Mouse (Mus musculus): Measurements from ENCODE around the gene Plch2. TPM values are rescaled to one million over a fixed set of nuclear protein-coding genes. Genes with fewer than 3 reads are reported as not detected.

Gene Plch2
- total and polyA plus RNA-seq, 3 experiments: 0.85 to 1.1 TPM; not detected in 1

DNA sequence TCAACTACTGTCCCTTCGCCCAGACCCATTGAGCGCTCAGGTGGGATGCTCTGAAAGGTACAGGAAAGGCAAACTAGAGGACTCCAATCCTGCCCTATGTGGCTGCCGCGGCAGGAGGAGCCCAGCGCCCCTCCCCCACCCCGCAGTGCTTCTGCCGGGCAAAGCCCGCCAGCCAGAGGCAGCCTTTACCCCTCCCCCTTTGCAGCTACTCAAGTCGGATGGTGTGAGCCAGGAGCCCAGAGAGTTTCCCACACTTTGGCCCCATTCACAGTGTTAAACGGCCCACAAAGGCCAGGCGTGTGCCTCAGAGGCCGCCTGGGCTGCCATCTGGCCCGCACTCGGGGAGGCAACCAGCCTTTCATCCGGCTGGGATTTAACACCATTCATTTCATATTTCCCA is 98.4 kb downstream of the Plch2 start:
- Histone ChIP-seq H3K4me1 (ENCODE audit: control insufficient read depth in 1 of 2, insufficient read depth in 2 of 2, low read length in 2 of 2) (no peaks in the 10 kb centered on the region; a peak in 1 of 4 replicates), H3K4me3 (ENCODE audit: control insufficient read depth in 1 of 2, insufficient read depth in 1 of 2, low read depth in 2 of 2, low read length in 2 of 2) (no peak overlapping the region), H3K36me3 (ENCODE audit: control insufficient read depth in 1 of 2, insufficient read depth in 2 of 2, low read length in 2 of 2) (no peaks in the 10 kb centered on the region), H3K27me3 (ENCODE audit: control insufficient read depth in 1 of 2, insufficient read depth in 2 of 2, low read length in 2 of 2) (peaks cover 0 to 12% of the 10 kb centered on the region in 2 experiments; a peak in 2 of 4 replicates), H3K27ac (ENCODE audit: control insufficient read depth, low read depth, low read length) (no peak overlapping the region), H3K9me3 (replicated peaks; ENCODE audit: insufficient read depth, low read length) (no peaks in the 10 kb centered on the region), H3K9ac (ENCODE audit: control insufficient read depth, low read depth, low read length, poor library complexity, severe bottlenecking) (no peak overlapping the region), H3K79me2 (ENCODE audit: control insufficient read depth, insufficient read depth, low read length, poor library complexity) (no peaks in the 10 kb centered on the region)
- TF ChIP-seq USF2 (IDR thresholded peaks at IDR 0.05; ENCODE audit: borderline replicate concordance in 1 of 2, insufficient read depth in 1 of 2, low read depth in 1 of 2, low read length in 2 of 2): no peak
- no peak for TF ChIP-seq NRF1 (IDR thresholded peaks at IDR 0.05; ENCODE audit: insufficient read depth, low read depth, low read length, poor library complexity, severe bottlenecking)
- TF ChIP-seq ZKSCAN1 (IDR thresholded peaks at IDR 0.05; ENCODE audit: low read depth, low read length): no peak
- no peak for TF ChIP-seq USF1 (IDR thresholded peaks at IDR 0.05; ENCODE audit: low read depth, low read length)
- no peak for TF ChIP-seq ELF1 (IDR thresholded peaks at IDR 0.05; ENCODE audit: low read depth, low read length)
- no peak for TF ChIP-seq MAFK (IDR thresholded peaks at IDR 0.05; ENCODE audit: borderline replicate concordance, low read depth, low read length)
- no peak for TF ChIP-seq CHD2 (IDR thresholded peaks at IDR 0.05; ENCODE audit: low read length)
- TF ChIP-seq NELFE (IDR thresholded peaks at IDR 0.05; ENCODE audit: low read depth, low read length): no peak
- TF ChIP-seq MEF2A (IDR thresholded peaks at IDR 0.05; ENCODE audit: extremely low read depth, insufficient replicate concordance, low read depth, low read length, poor library complexity, severe bottlenecking): no peak
- no peak for TF ChIP-seq POLR2AphosphoS2 (IDR thresholded peaks at IDR 0.05; ENCODE audit: low read length)
- no peak for TF ChIP-seq POLR2AphosphoS5 (IDR thresholded peaks at IDR 0.05; ENCODE audit: borderline replicate concordance, low read depth, low read length)
- TF ChIP-seq POLR2A (IDR thresholded peaks at IDR 0.05; ENCODE audit: control insufficient read depth in 1 of 2, insufficient read depth in 1 of 2, low read depth in 1 of 2, low read length in 2 of 2, poor library complexity in 1 of 2): no peak
- no peak for TF ChIP-seq RAD21 (IDR thresholded peaks at IDR 0.05; ENCODE audit: low read depth, low read length)
- TF ChIP-seq MXI1 (IDR thresholded peaks at IDR 0.05; ENCODE audit: low read depth, low read length): no peak
- no peak for TF ChIP-seq EP300 (IDR thresholded peaks at IDR 0.05; ENCODE audit: low read depth in 1 of 2, low read length in 2 of 2)
- TF ChIP-seq E2F4 (IDR thresholded peaks at IDR 0.05; ENCODE audit: borderline replicate concordance, low read depth, low read length): no peak
- TF ChIP-seq JUND (IDR thresholded peaks at IDR 0.05; ENCODE audit: low read depth, low read length): no peak
- TF ChIP-seq UBTF (IDR thresholded peaks at IDR 0.05; ENCODE audit: borderline replicate concordance, insufficient read depth, low read depth, low read length): no peak
- DNase-seq (ENCODE audit: low read depth, low spot score): no peak

DNA sequence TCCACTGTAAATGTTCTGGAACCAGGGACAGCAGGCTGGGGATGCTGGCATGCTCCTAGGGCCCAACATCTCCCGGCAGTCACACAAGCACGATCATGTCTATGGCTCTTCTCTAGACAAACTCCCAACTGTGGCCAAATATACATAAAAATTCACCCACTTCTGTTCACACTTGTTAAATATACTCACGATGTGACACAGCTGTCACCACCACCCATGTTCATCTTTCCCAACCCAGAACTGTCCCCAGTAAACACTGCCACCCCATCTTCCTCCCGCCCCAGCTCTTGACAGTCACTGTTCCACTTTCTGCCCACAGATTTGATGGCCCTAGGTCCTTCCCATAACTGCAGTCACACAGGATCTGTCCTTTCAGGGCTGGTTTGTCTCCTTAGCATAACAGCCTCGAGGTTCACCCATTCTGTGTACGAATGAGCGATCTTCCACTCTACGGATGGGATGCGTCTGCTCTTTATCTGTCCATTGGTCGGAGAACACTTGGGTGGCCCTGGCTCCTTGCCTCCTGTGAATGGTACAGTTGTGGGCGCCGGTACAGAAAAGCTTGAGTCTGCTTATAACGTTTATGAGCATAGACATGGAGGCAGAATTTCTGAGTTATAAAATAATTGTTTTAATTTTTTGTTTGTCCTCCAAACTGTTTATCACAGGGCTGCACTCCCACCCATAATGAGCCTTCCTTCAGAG is 99.1 kb downstream of the Plch2 start:
- Histone ChIP-seq H3K4me3 (ENCODE audit: control insufficient read depth in 1 of 2, insufficient read depth in 1 of 2, low read depth in 2 of 2, low read length in 2 of 2) (no peak overlapping the region), H3K4me1 (ENCODE audit: control insufficient read depth in 1 of 2, insufficient read depth in 2 of 2, low read length in 2 of 2) (no peaks in the 10 kb centered on the region), H3K27me3 (ENCODE audit: control insufficient read depth in 1 of 2, insufficient read depth in 2 of 2, low read length in 2 of 2) (peaks cover 0 to 14% of the 10 kb centered on the region in 2 experiments; a peak in 2 of 4 replicates), H3K79me2 (ENCODE audit: control insufficient read depth, insufficient read depth, low read length, poor library complexity) (no peaks in the 10 kb centered on the region), H3K36me3 (ENCODE audit: control insufficient read depth in 1 of 2, insufficient read depth in 2 of 2, low read length in 2 of 2) (no peaks in the 10 kb centered on the region), H3K9me3 (replicated peaks; ENCODE audit: insufficient read depth, low read length) (no peaks in the 10 kb centered on the region), H3K9ac (ENCODE audit: control insufficient read depth, low read depth, low read length, poor library complexity, severe bottlenecking) (no peak overlapping the region), H3K27ac (ENCODE audit: control insufficient read depth, low read depth, low read length) (no peak overlapping the region)
- no peak for DNase-seq (ENCODE audit: low read depth, low spot score)
- TF ChIP-seq MEF2A (IDR thresholded peaks at IDR 0.05; ENCODE audit: extremely low read depth, insufficient replicate concordance, low read depth, low read length, poor library complexity, severe bottlenecking) (no peak), POLR2AphosphoS5 (IDR thresholded peaks at IDR 0.05; ENCODE audit: borderline replicate concordance, low read depth, low read length) (no peak), CHD2 (IDR thresholded peaks at IDR 0.05; ENCODE audit: low read length) (no peak), UBTF (IDR thresholded peaks at IDR 0.05; ENCODE audit: borderline replicate concordance, insufficient read depth, low read depth, low read length) (no peak), MXI1 (IDR thresholded peaks at IDR 0.05; ENCODE audit: low read depth, low read length) (no peak), KAT2A (conservative IDR thresholded peaks at IDR 0.05; ENCODE audit: low read depth, low read length) (no peak)
